Mouse (Mus musculus) erythroblast, embryonic 14.5 days (primary cell): Measurements from ENCODE around the gene Tmem114.

Experiments used
- GATA1 ChIP-seq: IDR thresholded peaks from 2 replicates; pipeline ENCODE4 v1.6.1; 2012; ENCODE audit warnings: low read length, inconsistent platforms, mixed read lengths
- TAL1 ChIP-seq: IDR thresholded peaks from 3 replicates; pipeline ENCODE4 v1.6.1; 2012; ENCODE audit warnings: low read length, inconsistent platforms, mixed read lengths

GRCm38 (mm10) chr16:8394946-8395345, 30.0 kb downstream of the Tmem114 start:
- no peak for TF ChIP-seq GATA1
- no peak for TF ChIP-seq TAL1
